Mouse (Mus musculus) left cerebral cortex, adult 8-10 months (tissue): ENCODE measurements at regions not wholly inside any gene's neighbourhood (a gene's known extent, or its start where the extent isn't known, plus 50 kb on each side); places are given as distances from the start of the nearest gene placed in this dataset.

Experiments
- DNase-seq, 2 experiments: peaks; one replicate each; pipeline ENCODE4 v3.0.0; 2022; ENCODE audit warnings: low spot score in 2 of 2

GRCm38 (mm10) chr4:140402319-140402718 is 155.7 kb upstream of the Igsf21 start:
- DNase-seq = no peak

- DNase-seq = no peak
Observed at GRCm38 (mm10) chr4:140401632-140402031, 155.0 kb upstream of the Igsf21 start.

- DNase-seq = no peak
Observed at GRCm38 (mm10) chr4:140396548-140396947, 150.0 kb upstream of the Igsf21 start.

GRCm38 (mm10) chr4:140392290-140392689 is 145.7 kb upstream of the Igsf21 start:
- no peak for DNase-seq

- DNase-seq = no peak
Observed at GRCm38 (mm10) chr4:140390684-140391234, 144.2 kb upstream of the Igsf21 start.

- DNase-seq = no peak
Observed at GRCm38 (mm10) chr4:140385686-140386085, 139.1 kb upstream of the Igsf21 start.

GRCm38 (mm10) chr4:140385226-140385625 is 138.6 kb upstream of the Igsf21 start:
- DNase-seq = no peak

GRCm38 (mm10) chr4:140383596-140383995 is 137.0 kb upstream of the Igsf21 start:
- DNase-seq = no peak

GRCm38 (mm10) chr4:140380733-140381132 is 134.1 kb upstream of the Igsf21 start:
- no peak for DNase-seq

- DNase-seq = no peak
Observed at GRCm38 (mm10) chr4:140377941-140378340, 131.4 kb upstream of the Igsf21 start.

GRCm38 (mm10) chr4:140372586-140373325 is 126.2 kb upstream of the Igsf21 start:
- DNase-seq = no peak

GRCm38 (mm10) chr4:140371426-140372213 is 125.0 kb upstream of the Igsf21 start:
- peak; percentile 38 to 90 for DNase-seq

GRCm38 (mm10) chr4:140366975-140367680 is 120.5 kb upstream of the Igsf21 start:
- no peak for DNase-seq

GRCm38 (mm10) chr4:140358846-140359245 is 112.3 kb upstream of the Igsf21 start:
- no peak for DNase-seq

GRCm38 (mm10) chr4:140358103-140358502 is 111.5 kb upstream of the Igsf21 start:
- no peak for DNase-seq

- DNase-seq = peak in 1 of 2 experiments; percentile 15
Observed at GRCm38 (mm10) chr4:140355144-140355550, 108.6 kb upstream of the Igsf21 start.

GRCm38 (mm10) chr4:140348802-140349201 is 102.2 kb upstream of the Igsf21 start:
- peak in 1 of 2 experiments; percentile 36 for DNase-seq

- DNase-seq = no peak
Observed at GRCm38 (mm10) chr4:140330138-140330537, 83.6 kb upstream of the Igsf21 start.

- no peak for DNase-seq
Observed at GRCm38 (mm10) chr4:140326706-140327440, 80.3 kb upstream of the Igsf21 start.

- DNase-seq = no peak
Observed at GRCm38 (mm10) chr4:140325677-140326052, 79.1 kb upstream of the Igsf21 start.
